Mouse (Mus musculus): ENCODE results near the gene Th.

Th gene

GRCm38 (mm10) chr7:142931028-142931427 lies at the start of gene Th:
Th (minus strand) TSS chr7:142931128.
- CTCF ChIA-PET = interaction anchor here in 2 of 4 experiments (0.9 to 3.2 kb wide), 3 partner anchors 8 to 12 kb away, joined by 3 to 14 read pairs (median 4); no protein-coding TSS in a partner anchor
- POLR2A ChIA-PET = interaction anchor here in 1 of 4 experiments (1.6 kb wide), 1 partner anchor 122 kb away, joined by 4 read pairs; the partner anchor contains the start of gene Cd81

- CTCF ChIA-PET = interaction anchor here in 2 of 4 experiments (0.7 to 2.6 kb wide), 10 partner anchors 13 to 185 kb away, joined by 3 to 12 read pairs (median 3); no protein-coding TSS in a partner anchor
- POLR2A ChIA-PET = interaction anchor here (0.9 to 5.7 kb wide), 15 partner anchors 11 to 328 kb away, joined by 3 to 29 read pairs (median 4); partner anchors contain the start of genes Cd81 (in 1 of the 4) and Tssc4 (in 1 of the 4)
Measured at GRCm38 (mm10) chr7:142968809-142969511, 38.0 kb upstream of the Th start, which contains the start of gene Ascl2. Ascl2 (minus strand) TSS chr7:142969264.

- CTCF ChIA-PET = interaction anchor here in 3 of 4 experiments (0.6 to 2.6 kb wide), 17 partner anchors 14 to 506 kb away, joined by 3 to 12 read pairs (median 3); no protein-coding TSS in a partner anchor
- POLR2A ChIA-PET = interaction anchor here (0.6 to 5.7 kb wide), 28 partner anchors 9 to 357 kb away, joined by 3 to 29 read pairs (median 4); partner anchors contain the start of genes Cd81 (in 2 of the 4) and Tssc4 (in 1 of the 4)
Measured at GRCm38 (mm10) chr7:142967884-142968808, 37.2 kb upstream of the Th start.

GRCm38 (mm10) chr7:142967414-142967883 lies 36.5 kb upstream of the Th start:
- ChIA-PET CTCF (interaction anchor here in 3 of 4 experiments (0.6 to 2.6 kb wide), 11 partner anchors 18 to 507 kb away, joined by 3 to 12 read pairs (median 4); no protein-coding TSS in a partner anchor), POLR2A (interaction anchor here (0.6 to 5.7 kb wide), 26 partner anchors 8 to 356 kb away, joined by 3 to 29 read pairs (median 4); partner anchors contain the start of genes Cd81 (in 2 of the 4) and Tssc4 (in 1 of the 4))

GRCm38 (mm10) chr7:142959752-142960151 lies 28.8 kb upstream of the Th start:
- ChIA-PET POLR2A (interaction anchor here in 3 of 4 experiments (0.8 to 4.4 kb wide), 11 partner anchors 8 to 127 kb away, joined by 3 to 21 read pairs (median 4); partner anchors contain the start of gene Cd81 (in 1 of the 3)), CTCF (interaction anchor here in 3 of 4 experiments (0.9 to 2.3 kb wide), 5 partner anchors 40 to 192 kb away, joined by 3 to 8 read pairs (median 3); no protein-coding TSS in a partner anchor)

- CTCF ChIA-PET = interaction anchor here in 1 of 4 experiments (2.3 kb wide), 1 partner anchor 40 kb away, joined by 8 read pairs; no protein-coding TSS in a partner anchor
- POLR2A ChIA-PET = interaction anchor here in 2 of 4 experiments (1.2 to 4.4 kb wide), 6 partner anchors 8 to 114 kb away, joined by 3 to 21 read pairs (median 4); partner anchors contain the start of gene Cd81 (in 1 of the 2)
Measured at GRCm38 (mm10) chr7:142958817-142959216, 27.9 kb upstream of the Th start.

- POLR2A ChIA-PET = interaction anchor here in 1 of 4 experiments (0.7 kb wide), 1 partner anchor 47 kb away, joined by 3 read pairs; no protein-coding TSS in a partner anchor
- CTCF ChIA-PET = no interaction called here
Measured at GRCm38 (mm10) chr7:142956018-142956417, 25.1 kb upstream of the Th start.

- ChIA-PET CTCF (interaction anchor here (0.5 to 2.0 kb wide), 7 partner anchors 11 to 137 kb away, joined by 3 to 11 read pairs (median 4); no protein-coding TSS in a partner anchor), POLR2A (interaction anchor here (0.6 to 3.4 kb wide), 20 partner anchors 11 to 1988 kb away, joined by 3 to 28 read pairs (median 6); partner anchors contain the start of genes Ascl2 (in 2 of the 4) and Cd81 (in 2 of the 4))
Measured at GRCm38 (mm10) chr7:142949568-142949967, 18.6 kb upstream of the Th start.

- ChIA-PET CTCF (interaction anchor here in 2 of 4 experiments (0.6 to 5.8 kb wide), 3 partner anchors 18 to 186 kb away, joined by 3 to 17 read pairs (median 4); no protein-coding TSS in a partner anchor), POLR2A (interaction anchor here in 1 of 4 experiments (1.0 to 3.3 kb wide), 2 partner anchors 11 to 30 kb away, joined by 5 to 22 read pairs; no protein-coding TSS in a partner anchor)
Measured at GRCm38 (mm10) chr7:142937631-142938030, 6.7 kb upstream of the Th start.

- POLR2A ChIA-PET = interaction anchor here in 2 of 4 experiments (0.5 to 1.4 kb wide), 4 partner anchors 9 to 73 kb away, joined by 3 to 5 read pairs (median 3); no protein-coding TSS in a partner anchor
- CTCF ChIA-PET = interaction anchor here in 1 of 4 experiments (1.7 to 5.8 kb wide), 2 partner anchors 16 to 72 kb away, joined by 4 to 17 read pairs; no protein-coding TSS in a partner anchor
Measured at GRCm38 (mm10) chr7:142935708-142936107, 4.8 kb upstream of the Th start.

GRCm38 (mm10) chr7:142932469-142932868 lies 1.5 kb upstream of the Th start:
- ChIA-PET CTCF (interaction anchor here (0.5 to 3.2 kb wide), 5 partner anchors 13 to 141 kb away, joined by 3 to 14 read pairs (median 5); no protein-coding TSS in a partner anchor), POLR2A (interaction anchor here in 2 of 4 experiments (1.6 to 2.4 kb wide), 2 partner anchors 16 to 121 kb away, joined by 4 to 7 read pairs; partner anchors contain the start of gene Cd81 (in 1 of the 2))

GRCm38 (mm10) chr7:142929516-142929915 lies 1.4 kb downstream of the Th start:
- POLR2A ChIA-PET = no interaction called here

GRCm38 (mm10) chr7:142927293-142927692 lies 3.6 kb downstream of the Th start:
- ChIA-PET POLR2A (interaction anchor here in 3 of 4 experiments (1.0 to 2.4 kb wide), 5 partner anchors 9 to 189 kb away, joined by 3 to 8 read pairs (median 3); partner anchors contain the start of gene Cd81 (in 1 of the 3)), CTCF (interaction anchor here in 3 of 4 experiments (0.6 to 1.4 kb wide), 6 partner anchors 8 to 418 kb away, joined by 3 to 12 read pairs (median 4); no protein-coding TSS in a partner anchor)

More at GRCm38 (mm10) chr7:142929516-142929915, 1.4 kb downstream of the Th start:
- CTCF ChIA-PET = interaction anchor here in 1 of 4 experiments (0.6 to 0.9 kb wide), 3 partner anchors 10 to 494 kb away, joined by 3 to 5 read pairs (median 4); no protein-coding TSS in a partner anchor

GRCm38 (mm10) chr7:142918641-142919628 lies 12.0 kb downstream of the Th start:
- CTCF ChIA-PET = interaction anchor here (0.5 to 3.8 kb wide), 111 partner anchors 8 to 1649 kb away, joined by 3 to 60 read pairs (median 4); partner anchors contain the start of genes Trpm5 (in 2 of the 4), Ascl2 (in 1 of the 4), Dhcr7 (in 1 of the 4) and Nadsyn1 (in 1 of the 4)
- POLR2A ChIA-PET = interaction anchor here in 3 of 4 experiments (0.6 to 2.6 kb wide), 12 partner anchors 9 to 532 kb away, joined by 3 to 10 read pairs (median 3); partner anchors contain the start of gene Cd81 (in 1 of the 3)

GRCm38 (mm10) chr7:142917659-142918058 lies 13.3 kb downstream of the Th start:
- ChIA-PET CTCF (interaction anchor here (0.6 to 3.5 kb wide), 10 partner anchors 23 to 588 kb away, joined by 3 to 36 read pairs (median 8); no protein-coding TSS in a partner anchor), POLR2A (interaction anchor here in 2 of 4 experiments (1.2 to 1.4 kb wide), 2 partner anchors 23 to 48 kb away, joined by 3 read pairs; no protein-coding TSS in a partner anchor)

Data from embryonic stem cell, embryonic (primary cell).